Mouse (Mus musculus) hematopoietic stem cell, adult 5-6 weeks (primary cell): Measurements from ENCODE around the gene Tnf. TPM values are rescaled to one million over a fixed set of nuclear protein-coding genes. Genes with fewer than 3 reads are reported as not detected.

Source experiments
- ATAC-seq, 2 experiments: fragments of 125-278 bp in 1 of 2; replicated peaks in 1 of 2; 2 replicates each; pipeline ENCODE4 v1.8.0; 2016 to 2017; ENCODE audit warnings: inconsistent platforms in 2 of 2, mild to moderate bottlenecking in 2 of 2, moderate number of reproducible peaks in 2 of 2, low read depth in 1 of 2, moderate TSS enrichment in 1 of 2; ENCODE audit not compliant: low FRiP score in 2 of 2, poor library complexity in 2 of 2, severe bottlenecking in 2 of 2, insufficient read depth in 1 of 2, low TSS enrichment in 1 of 2
- total RNA-seq: library from RNA; stranded (forward); fragments of 172-1452, 232-1000 nt; gene quantifications from 2 replicates; pipeline ENCODE4 v1.2.3, GENCODE M21; 2017

The Tnf gene
- total RNA-seq, 1 experiment from 2014 or later, result 44.4 TPM

GRCm38 (mm10) chr17:35165451-35166155 is 36.2 kb downstream of the Tnf start:
- ATAC-seq, result no peak

- peak; percentile 93 for ATAC-seq
These were observed 37.0 kb downstream of the Tnf start, which contains the start of gene Prrc2a for GRCm38 (mm10) chr17:35164568-35165450. TSS of gene Prrc2a (minus strand) at chr17:35164897.

- ATAC-seq, result no peak
These were observed 37.6 kb downstream of the Tnf start for GRCm38 (mm10) chr17:35164218-35164567.

- ATAC-seq, result no peak
These were observed 38.3 kb downstream of the Tnf start for GRCm38 (mm10) chr17:35163326-35164081.

- no peak for ATAC-seq
These were observed 39.1 kb downstream of the Tnf start for GRCm38 (mm10) chr17:35162730-35163129.

- no peak for ATAC-seq
These were observed 39.7 kb downstream of the Tnf start for GRCm38 (mm10) chr17:35162121-35162520.

- ATAC-seq, result no peak
These were observed 40.4 kb downstream of the Tnf start for GRCm38 (mm10) chr17:35161421-35161820.

- ATAC-seq, result no peak
These were observed 42.2 kb downstream of the Tnf start for GRCm38 (mm10) chr17:35159638-35160037.

GRCm38 (mm10) chr17:35158850-35159593 is 42.8 kb downstream of the Tnf start:
- no peak for ATAC-seq

- no peak for ATAC-seq
These were observed 44.1 kb downstream of the Tnf start for GRCm38 (mm10) chr17:35157661-35158175.

- ATAC-seq, result no peak
These were observed 44.6 kb downstream of the Tnf start for GRCm38 (mm10) chr17:35157254-35157653.

- ATAC-seq, result no peak
These were observed 45.2 kb downstream of the Tnf start for GRCm38 (mm10) chr17:35156461-35157200.

- ATAC-seq, result no peak
These were observed 46.4 kb downstream of the Tnf start for GRCm38 (mm10) chr17:35155451-35155850.

- ATAC-seq, result no peak
These were observed 47.2 kb downstream of the Tnf start for GRCm38 (mm10) chr17:35154616-35155015.

GRCm38 (mm10) chr17:35153931-35154330 is 47.9 kb downstream of the Tnf start:
- no peak for ATAC-seq

GRCm38 (mm10) chr17:35153077-35153476 is 48.7 kb downstream of the Tnf start:
- no peak for ATAC-seq
